Mouse (Mus musculus) urinary bladder, adult 2 months (tissue): ENCODE data around the gene Bcl7b. TPM values are rescaled to one million over a fixed set of nuclear protein-coding genes. Genes with fewer than 3 reads are reported as not detected.

Experiments
- DNase-seq: peaks from one replicate; pipeline ENCODE4 v3.0.0; 2022; ENCODE audit warnings: low spot score
- polyA plus RNA-seq: library from polyadenylated mRNA; depleted of rRNA; stranded (reverse); fragments of >200 nt; gene quantifications from 2 replicates; pipeline ENCODE4 v1.2.3, GENCODE M21; 2012; rRNA removed

The Bcl7b gene
- 33.4 and 43.0 TPM in 2 replicates for polyA plus RNA-seq

DNA sequence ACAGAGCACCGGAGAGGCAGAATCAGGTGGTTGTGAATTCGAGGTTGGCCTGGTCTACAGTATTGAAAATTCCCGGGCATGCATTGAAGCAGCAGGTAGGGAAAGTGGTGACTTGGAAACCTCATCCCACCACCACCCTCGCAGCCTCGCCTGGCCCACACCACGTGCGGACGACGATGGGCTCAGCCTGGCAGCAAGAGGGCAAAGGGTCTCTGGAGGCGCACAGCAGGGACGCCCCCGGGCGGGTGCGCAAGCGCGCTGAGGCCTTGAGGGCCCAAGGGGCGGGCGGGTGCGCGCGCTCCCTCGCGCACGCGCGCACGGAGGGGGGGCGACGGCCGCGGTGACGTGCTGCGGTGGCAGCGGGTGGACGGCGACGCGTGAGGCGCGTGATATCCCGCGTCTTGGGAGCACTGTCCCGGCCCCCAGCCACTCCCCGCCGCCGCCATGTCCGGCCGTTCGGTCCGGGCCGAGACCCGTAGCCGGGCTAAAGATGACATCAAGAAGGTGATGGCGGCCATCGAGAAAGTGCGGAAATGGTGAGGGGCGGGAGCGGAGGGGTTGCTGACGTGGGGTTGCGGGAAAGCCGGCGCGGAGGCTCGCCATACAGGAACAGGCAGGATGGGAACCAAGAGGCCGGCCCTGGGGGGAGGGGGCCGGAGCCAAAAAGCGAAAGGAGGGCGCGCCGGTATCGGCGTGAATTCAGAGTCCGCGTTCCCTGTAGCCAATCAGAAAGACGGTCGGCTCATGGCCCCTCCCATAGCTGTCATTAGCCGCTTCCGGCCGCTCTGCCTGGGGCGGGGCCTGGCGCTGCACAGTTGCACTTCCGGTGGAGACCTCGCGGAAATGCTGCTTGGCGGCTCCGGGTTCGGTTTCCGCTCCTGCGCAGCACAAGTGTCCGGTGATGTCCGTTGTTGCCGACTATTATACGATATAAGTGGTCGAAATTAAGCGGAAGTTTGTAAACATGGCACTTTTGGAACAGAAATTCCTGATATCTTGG lies at the start of gene Bcl7b:
Bcl7b (plus strand) TSS at position 221 of the 1,000 bp plus-strand sequence.
- DNase-seq = peak; percentile 84

DNA sequence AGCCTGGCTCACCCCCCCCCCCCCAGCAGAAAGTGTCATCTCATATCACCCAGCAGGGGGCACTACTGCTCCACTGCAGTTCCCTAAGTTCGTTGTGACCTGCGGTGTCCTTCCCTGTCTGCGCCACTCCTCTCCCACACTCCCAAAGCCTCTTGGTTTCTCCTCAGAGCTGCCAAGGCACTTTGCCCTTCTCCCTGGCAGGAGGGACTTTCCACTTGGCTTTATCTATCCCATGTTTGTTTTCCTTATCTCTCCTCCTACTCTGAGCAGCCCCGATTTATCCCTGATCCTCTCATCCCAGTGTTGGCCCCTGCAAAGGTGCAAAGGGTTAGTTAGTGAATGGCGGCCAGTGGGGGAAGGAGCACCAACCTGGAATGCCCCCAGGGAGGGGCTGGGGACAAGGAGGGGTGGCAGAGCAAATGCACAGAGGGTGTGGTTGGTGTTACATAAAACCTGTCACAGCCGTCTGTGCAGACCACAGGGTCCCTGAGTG lies 49.4 kb upstream of the Bcl7b start:
- DNase-seq = peak; percentile 47

DNA sequence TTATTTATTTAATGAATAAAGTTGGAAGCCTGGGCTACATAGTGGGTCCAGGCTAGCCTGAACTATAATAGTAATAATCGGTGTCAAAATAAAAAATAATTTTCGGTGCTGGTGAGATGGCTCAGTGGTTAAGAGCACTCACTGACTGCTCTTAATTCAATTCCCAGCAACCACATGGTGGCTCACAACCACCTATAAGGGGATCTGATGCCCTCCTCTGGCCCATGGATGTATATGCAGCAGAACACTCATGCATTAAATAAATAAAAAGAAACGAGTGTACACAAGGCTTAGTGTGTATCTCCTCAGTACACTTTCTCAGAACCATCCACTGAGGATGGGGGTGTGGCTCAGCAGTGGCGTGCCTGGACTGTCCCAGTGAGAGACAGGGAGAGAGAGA lies 47.3 kb upstream of the Bcl7b start:
- DNase-seq = no peak

DNA sequence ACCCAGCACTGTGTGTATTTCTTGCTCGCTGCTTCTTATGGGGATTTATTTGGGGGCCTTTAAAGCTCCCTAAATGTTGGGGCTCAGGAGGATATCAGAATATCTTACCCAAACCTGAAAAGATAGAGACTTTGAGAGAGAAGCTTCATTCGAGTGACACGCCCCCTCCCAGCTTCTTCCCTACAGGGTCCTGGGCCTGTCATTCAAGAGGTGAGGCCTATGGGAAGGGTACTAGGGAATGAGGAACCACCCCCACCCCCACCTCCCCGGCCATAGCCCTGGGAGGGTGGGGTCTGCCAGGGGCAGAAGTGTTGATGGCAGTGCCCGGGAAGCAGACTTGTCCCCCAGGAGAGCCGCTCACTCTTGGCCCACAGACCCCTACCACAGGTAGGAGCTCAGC lies 42.0 kb upstream of the Bcl7b start:
- DNase-seq = no peak

DNA sequence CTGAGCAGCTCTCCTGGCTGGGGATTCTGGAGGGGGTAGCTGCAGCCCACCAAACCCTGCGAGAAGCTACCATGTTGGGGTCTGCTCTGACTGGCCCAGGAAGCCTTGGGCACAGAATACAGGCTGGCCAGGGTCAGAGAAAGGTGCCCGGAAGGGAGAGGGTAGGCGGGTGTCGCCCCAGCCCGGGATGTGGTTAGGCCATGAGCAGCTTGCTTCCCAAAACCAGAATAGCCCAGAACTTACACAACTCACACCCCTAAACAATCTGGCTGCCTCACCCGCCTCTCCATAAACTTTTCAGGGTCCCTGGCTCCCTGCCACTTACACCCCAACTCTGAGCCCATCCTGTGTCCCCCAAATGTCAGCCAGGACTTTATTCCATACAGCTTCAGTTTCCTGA lies 40.4 kb upstream of the Bcl7b start:
- DNase-seq = no peak

DNA sequence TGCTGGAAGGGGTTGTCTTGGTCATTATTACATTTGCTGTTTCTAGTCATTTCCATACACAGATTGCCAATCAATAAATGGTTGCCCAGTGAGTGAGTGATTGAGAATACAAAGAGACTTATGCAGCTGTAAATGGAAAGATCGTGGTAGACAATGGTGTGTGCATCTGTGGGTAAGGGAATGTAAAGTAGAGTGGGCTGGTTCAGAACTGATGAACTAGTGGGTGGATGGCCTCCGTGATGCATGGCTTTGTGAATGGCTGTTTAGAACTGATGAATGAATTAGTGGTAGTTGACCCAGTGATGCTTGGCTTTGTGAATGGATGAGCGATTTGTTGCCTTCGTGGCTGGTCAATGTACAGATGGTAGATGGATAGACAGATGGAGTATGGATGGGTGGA lies 38.3 kb upstream of the Bcl7b start:
- DNase-seq = no peak

DNA sequence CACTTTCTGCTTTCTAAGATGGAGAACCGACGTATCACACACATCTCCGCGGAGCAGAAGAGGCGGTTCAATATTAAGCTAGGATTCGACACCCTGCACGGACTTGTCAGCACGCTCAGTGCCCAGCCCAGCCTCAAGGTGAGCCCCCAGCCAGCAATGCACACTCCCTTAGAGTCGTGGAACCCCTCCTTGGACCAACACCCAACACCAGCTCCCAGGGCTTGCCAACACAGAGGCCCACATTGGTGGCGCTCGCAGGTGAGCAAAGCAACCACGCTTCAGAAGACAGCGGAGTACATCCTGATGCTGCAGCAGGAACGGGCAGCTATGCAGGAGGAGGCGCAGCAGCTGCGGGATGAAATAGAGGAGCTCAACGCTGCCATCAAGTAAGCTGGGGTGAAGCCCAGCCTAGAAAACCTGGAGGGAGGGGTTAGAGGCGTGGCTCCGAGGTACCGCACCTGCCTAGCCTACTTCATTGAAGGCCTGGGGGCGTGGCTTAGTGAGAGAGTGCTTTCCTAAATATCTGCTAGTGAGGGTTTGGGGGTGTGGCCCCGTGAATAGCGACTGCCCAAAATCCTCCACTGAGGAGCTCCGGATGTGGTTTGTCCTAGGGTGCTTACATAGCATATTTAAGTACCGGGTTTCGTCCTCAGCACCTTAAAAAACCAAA lies 34.2 kb upstream of the Bcl7b start:
- DNase-seq = no peak

DNA sequence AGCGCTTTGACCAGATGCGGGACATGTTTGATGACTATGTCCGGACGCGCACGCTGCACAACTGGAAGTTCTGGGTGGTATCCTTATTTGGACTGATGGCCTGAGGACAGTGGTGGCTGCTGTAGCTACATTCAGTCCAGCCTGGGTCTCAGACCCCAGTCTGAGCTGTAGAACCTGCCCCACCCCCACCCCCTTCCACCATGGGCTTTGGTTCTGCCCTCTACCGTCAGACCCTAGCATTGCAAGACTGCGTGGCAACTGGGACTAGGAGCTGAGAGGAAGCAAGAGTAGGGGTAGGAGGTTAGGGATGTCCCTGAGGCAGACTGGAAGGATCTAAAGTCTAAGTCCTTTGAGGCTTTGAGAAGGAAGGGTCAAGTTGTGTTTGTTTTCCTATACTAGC lies 33.5 kb upstream of the Bcl7b start:
- DNase-seq = no peak

DNA sequence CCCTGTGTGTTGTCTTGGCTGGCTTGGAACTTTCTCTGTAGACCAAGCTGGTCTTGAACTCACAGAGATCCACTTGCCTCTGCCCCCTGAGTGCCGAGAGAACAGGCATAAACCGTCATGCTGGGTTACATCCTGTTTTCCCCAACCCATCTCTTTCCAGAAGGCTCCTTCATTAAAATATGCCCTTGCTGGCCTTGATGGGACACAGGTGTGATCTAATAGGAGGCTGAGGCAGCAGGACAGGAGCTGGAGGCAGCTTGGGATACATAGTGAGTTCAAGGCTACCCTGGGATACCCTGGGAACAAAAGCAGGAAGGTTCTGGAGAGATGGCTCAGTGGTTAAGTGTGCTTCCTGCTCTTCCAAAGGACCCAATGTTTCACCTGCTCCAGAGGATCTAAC lies 28.2 kb upstream of the Bcl7b start:
- no peak for DNase-seq

DNA sequence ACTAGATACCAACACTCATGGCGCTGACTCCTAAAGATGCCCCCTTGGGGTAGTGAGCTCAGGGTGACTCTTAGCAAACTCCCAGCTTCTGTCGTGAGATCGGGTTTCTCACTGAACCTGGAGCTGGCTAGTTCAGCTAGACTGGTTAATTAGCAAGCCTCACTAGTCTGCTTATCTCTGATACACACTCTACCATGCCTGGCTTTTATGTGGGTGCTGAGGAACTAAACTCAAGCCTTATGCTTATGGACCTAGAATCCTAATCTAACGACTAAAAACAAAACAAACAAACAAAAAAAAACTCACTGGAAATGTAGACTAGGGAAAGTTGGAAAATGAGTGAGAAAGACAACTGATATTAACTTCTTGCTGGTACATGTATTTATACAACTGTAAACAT lies 23.6 kb upstream of the Bcl7b start:
- no peak for DNase-seq

DNA sequence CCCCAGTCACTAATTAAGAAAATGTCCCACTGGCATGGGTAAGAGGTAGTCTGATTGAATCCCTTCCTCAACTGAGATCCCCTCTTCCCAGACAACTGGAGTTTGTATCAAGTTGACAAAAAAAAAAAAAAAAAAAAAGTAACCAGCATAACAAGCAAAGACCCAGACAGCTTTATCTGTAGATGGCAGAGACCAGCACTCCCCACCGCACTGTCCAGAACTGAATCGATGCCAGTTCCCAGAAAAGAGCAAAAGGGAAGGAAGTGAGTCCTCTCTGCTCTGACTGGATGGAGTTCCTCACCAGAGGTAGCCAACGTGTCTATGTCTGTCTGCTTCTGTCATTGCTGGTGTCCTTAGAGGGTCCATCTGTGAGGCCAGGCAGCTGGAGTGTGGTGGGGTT lies 22.6 kb upstream of the Bcl7b start:
- no peak for DNase-seq

DNA sequence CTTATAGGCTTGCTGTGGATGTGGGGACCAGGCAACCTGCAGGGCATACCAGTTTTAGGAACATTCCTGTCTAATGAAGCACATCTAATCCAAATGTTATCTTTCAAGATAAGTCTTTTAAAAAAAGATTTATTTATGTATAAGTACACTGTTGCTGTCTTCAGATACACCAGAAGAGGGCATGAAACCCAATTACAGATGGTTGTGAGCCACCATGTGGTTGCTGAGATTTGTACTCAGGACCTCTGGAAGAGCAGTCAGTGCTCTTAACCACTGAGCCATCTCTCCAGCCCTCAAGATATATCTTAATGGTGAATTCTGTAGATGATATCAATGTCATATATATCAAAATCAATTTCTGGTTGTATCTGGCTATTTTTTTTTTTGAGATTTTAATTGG lies 22.1 kb upstream of the Bcl7b start:
- no peak for DNase-seq

DNA sequence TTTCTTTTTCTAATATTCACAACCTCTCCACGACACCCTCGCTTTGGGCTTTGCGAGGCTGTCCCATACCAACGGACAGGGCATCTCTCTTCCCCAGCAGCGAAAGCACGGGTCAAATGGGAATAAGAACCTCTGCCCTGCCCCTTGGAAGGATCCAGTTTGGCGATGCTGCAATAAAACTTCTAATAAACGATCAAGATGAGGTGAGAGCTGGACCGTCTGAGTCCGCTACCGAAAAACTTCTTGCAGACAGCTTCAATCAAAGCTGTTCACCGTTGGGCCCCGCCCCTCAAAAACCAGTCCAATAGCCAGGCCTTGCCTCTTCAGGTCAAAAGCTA lies 19.4 kb upstream of the Bcl7b start:
- DNase-seq = no peak

DNA sequence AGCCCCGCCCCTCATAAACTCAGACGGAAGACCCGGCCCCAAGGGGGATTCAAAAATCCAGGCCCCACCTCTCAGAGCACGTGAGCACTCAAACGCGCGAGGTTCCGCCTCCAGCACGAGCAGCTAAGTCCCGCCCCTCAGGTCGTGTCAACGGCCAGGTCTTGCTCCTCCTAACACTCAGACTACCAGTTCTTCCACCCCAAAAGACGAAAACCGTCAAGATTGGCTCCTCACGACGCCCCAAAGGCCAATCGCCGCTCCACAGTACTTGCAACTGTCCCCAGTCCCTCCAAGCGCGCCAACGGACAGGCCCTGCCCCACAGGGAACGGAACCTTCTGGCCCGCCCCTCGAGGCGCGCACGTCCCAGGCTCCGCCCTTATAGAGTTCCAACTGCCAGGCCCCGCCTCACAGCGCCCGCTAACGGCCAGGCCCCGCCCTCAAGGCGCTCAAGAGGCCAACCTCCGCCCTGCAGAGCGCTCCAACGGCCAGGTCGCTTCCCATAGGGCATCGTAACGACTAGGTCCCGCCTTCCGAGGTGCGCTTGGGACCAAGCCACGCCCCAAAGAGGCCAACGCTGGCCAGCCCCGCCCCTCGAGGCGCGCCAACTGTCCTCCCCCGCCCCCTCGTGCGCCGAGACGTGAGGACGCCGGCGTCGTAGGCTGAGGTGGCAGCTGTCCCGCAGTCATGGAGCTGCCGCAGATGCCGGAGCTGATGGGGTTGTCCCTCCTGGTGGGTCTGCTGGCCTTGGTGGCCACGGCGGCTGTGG lies 18.8 kb upstream of the Bcl7b start, which contains the start of gene Tbl2:
Tbl2 (plus strand) TSS at position 605 of the 767 bp plus-strand sequence.
- DNase-seq = peak; percentile 95

DNA sequence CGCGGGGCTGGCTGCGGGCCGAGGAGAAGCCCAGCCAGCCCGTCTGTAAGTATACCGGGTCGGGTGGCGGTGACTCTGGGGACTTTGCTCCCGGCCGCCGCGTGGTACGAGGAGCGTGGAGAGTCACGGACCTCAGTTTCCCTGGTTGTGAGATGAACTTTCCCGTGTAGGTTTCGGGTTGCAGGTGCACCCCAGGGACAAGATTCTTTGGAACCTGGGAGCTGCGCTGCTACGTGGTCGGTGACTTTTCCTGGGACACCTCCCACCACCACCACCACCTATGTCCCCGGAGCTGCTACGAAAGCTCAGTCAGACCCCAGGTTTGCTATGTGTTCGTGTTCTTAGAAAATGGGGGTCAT lies 18.3 kb upstream of the Bcl7b start:
- no peak for DNase-seq

DNA sequence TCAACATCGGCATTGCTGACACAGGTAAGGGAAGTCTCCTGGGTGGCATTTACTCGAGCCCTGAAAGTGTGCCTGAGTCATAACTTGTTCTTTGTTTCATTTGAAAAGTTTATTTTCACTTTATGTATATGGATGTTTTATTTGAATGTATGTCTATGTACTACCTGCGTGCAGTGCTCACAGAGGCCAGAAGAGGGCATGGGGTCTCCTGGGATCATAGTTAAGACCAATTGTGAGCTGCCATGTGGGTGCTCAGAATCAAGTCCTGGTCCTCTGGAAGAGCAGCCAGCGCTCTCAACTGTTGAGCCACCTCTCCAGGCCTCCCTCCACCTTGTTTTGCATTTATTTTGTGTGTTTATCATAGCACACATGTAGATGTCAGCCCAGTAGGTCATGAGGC lies 11.6 kb upstream of the Bcl7b start:
- DNase-seq = no peak

DNA sequence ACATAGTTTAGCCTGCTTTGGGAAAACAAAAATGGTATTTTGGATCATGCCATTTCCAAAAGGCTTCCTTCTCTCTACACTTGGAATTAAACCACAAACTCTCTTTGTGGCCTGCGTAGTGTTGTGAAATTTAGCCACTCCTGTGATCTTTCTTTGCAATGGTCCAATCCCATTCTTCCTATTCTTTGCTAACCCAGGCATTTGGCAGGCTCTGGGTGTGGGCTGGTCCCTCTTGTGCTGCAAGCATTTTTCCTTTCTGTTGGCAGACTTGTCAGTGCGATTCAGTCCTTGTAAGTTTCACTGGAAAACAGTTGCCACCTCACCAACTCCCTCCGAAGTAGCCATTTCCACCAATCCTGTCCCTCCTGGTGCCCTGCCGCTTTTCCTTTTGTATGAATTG lies 6.9 kb upstream of the Bcl7b start:
- DNase-seq = no peak

DNA sequence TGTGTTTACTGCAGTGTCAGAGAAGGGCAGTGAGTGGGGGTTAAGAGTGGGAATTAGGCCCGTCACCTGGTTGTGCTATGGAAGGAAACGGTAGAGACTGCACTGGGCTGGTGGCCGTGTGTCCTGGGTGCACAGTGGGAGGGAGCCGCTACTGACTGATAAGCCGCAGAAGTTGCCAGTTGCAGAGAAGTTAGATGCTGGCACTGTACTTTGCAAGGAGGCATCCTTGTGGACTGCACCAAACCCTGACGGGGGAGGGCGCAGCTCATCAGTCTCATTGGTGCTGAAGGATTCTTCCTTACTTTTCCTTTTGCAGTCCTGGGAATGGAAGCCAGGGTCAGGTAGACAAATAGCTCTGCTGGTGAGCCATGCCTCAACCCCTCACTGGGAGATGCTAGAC lies 6.4 kb upstream of the Bcl7b start:
- DNase-seq = no peak

DNA sequence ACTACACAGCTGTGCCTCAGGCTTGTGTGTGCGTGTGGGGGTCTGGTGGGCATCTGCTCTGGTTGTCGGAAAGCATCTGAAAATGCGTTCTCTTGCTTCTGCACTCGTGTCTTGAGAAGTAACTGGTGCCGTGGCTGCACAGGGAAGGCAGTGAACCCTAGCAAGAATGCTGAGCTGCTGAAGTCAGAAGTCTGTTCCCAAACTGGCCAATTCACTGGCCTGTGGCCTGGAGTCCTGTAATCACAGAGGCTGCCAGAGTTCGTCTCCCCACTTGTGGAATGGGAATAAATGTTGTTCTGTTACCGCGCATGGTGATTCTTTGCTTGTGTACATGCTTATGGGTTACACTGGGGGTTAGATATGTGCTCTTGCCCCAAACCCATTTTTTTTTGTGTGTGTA lies 5.7 kb upstream of the Bcl7b start:
- DNase-seq = no peak

DNA sequence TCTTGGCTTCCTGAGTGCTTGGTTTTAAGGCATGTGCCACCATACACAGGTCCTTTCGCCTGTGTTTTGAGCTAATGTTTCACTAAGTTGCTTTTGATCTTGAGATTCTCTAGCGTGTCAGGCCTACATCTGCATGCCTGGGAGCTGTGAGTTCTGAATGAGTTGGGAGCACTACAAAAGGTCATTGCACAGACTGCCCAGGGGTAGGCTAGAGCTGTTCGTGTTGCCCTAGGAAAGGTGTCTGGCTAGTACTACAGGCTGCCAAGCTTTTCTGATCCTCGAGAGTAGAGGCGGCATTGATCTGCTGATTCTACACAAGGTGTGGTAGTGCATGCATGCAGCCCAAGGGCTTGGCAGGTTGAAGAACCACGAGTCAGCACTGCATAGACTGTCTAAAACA lies 5.3 kb upstream of the Bcl7b start:
- DNase-seq = no peak

DNA sequence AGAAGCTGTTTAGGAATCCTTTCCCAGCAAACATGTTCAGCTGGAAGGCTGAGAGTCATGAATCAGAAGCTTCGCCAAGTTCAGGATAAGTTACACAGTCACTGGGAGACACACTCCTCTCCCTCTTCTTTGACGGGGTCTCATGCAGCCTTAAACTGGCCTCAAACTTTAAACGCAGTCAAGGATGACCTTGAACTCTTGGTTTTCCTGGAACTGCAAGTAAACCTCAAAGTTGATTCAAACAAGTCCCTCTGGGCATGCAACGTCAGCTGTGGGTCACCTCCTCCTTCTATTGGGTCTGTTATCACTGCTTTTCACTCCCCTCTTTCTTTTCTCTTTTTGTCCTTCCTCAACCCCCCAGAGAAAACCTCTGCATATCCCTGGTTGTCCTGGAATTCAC lies 1.2 kb upstream of the Bcl7b start:
- no peak for DNase-seq

DNA sequence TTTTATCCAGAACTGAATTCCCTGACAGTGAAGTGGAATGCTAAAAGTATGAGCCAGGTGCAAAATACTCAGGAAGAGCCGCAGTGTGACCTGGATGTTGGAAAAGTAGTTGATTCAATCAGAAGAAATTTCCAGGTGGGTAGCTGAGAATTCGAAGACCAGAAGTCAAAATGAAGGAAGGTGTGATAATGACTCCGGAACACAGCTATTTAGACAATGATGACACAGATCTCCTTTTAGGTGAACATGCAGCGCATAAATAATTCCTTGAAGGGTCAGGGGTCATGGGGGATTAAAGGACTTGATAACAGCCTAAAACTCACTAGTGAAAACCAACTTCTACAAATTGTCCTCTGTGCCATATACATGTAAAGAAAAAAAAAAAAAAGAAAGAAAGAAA lies 614 bp upstream of the Bcl7b start:
- DNase-seq = no peak
